Mouse (Mus musculus) heart, postnatal 36 days (tissue): ENCODE measurements around the gene Mtrex. TPM values are rescaled to one million over a fixed set of nuclear protein-coding genes. Genes with fewer than 3 reads are reported as not detected.

ENCODE experiments used
- DNase-seq, 2 experiments: peaks; one replicate each; pipeline ENCODE4 v3.0.0; 2021 to 2022
- intact Hi-C: fragments of 180-260 bp; cut with DNase I; formaldehyde crosslinking; loops from one replicate; pipeline ENCODE4 v1.15.1; 2025
- total RNA-seq, 2 experiments: library from RNA; stranded (reverse); gene quantifications; 2 replicates each; pipeline ENCODE4 v1.2.3; 2021

The Mtrex gene
- total RNA-seq, 2 experiments from 2014 or later, result 26.2 to 27.9 TPM

GRCm38 (mm10) chr13:112871500-112872266 lies 55.5 kb downstream of the Mtrex start:
- intact Hi-C loops, result no loop called here
- DNase-seq, result no peak

GRCm38 (mm10) chr13:112870039-112870690 lies 57.0 kb downstream of the Mtrex start:
- no peak for DNase-seq
- intact Hi-C loops, result no loop called here

- intact Hi-C loops, result loop anchor here (5.0 kb wide), 1 partner anchor 40 kb away; no protein-coding TSS in a partner anchor
These were observed 59.8 kb downstream of the Mtrex start for GRCm38 (mm10) chr13:112867381-112867780.

GRCm38 (mm10) chr13:112866782-112867181 lies 60.4 kb downstream of the Mtrex start:
- no peak for DNase-seq
- intact Hi-C loops, result loop anchor here (5.0 kb wide), 1 partner anchor 41 kb away; no protein-coding TSS in a partner anchor

More at GRCm38 (mm10) chr13:112867381-112867780, 59.8 kb downstream of the Mtrex start:
- DNase-seq, result no peak

DNA sequence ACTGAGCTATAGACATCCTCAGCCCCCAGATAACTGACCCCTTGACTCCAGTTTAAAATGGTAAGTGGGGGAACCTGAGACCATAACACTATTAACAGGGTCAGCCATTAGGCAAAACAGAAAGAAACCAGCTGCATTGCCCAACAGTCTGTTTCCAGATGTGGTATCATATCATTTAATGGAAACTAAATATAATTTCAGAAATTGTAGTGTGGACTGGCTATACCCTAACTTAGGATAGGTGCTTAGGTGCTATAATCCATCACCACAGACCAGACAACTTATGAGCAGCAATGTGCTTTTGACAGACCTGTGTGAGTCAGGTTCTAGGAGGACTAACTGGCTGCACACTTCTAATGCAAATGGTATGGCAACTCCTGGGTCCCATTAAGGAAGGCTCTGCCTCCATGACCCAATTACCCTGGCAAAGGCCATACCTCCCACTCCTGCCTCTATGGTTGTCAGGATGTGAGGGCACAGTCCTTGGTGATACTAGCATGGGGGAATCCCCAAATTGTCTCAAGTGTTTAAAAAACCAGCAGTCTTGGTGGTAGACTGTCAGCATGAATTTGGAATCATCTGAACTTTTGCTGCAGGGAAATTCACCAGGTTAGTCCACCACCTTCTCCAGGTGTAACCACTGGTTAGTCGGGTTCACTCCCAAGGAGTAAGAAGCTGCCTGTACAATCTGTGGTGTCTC lies 64.1 kb downstream of the Mtrex start:
- intact Hi-C loops, result loop anchor here (5.0 kb wide), 1 partner anchor 191 kb away; no protein-coding TSS in a partner anchor

DNA sequence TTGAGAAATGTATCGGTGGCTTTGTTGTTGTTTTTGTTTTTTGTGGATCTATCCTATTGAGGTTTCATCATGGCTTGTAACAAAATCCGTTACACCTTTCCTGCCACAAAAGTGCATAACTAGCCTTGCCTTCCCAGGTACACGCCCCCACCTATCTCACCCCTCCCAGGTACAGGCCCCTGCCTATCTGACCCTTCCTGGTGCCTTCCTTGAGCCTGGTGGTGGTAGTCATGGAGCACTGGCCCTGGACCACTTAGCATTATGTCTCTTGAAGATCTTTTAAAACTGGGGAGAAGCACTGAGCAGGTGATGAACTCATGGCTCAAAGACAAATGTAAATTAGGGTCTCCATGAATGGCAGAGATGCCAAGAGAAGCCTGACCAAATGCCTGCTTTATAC lies 64.9 kb downstream of the Mtrex start:
- intact Hi-C loops, result loop anchor here (5.0 kb wide), 1 partner anchor 190 kb away; no protein-coding TSS in a partner anchor
- no peak for DNase-seq

More for the DNA sequence above, 64.1 kb downstream of the Mtrex start:
- DNase-seq, result no peak

GRCm38 (mm10) chr13:112861825-112862306 lies 65.3 kb downstream of the Mtrex start:
- intact Hi-C loops, result loop anchor here (5.0 kb wide), 1 partner anchor 190 kb away; no protein-coding TSS in a partner anchor
- DNase-seq, result peak; percentile 53 to 54

DNA sequence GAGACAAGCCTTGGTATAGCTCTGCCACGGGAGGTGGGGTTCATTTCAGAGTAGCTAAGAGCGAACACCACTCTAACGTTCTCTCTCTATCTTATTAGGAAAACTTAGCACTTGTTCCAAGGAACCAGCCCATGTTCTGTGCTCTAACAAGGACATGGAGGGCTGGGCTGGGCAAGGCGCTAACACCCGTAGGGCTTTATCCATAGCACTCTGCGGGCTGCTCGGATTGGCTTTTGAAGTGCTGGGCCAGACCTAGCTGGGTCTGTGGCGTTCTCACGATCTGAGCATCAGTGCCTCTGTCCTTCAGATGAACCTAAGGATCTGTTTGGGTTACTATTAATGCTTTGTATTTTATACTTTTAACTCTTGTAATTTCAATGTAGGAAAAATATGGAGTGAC lies 66.3 kb downstream of the Mtrex start:
- DNase-seq, result no peak
- intact Hi-C loops, result loop anchor here (5.0 kb wide), 1 partner anchor 189 kb away; no protein-coding TSS in a partner anchor

DNA sequence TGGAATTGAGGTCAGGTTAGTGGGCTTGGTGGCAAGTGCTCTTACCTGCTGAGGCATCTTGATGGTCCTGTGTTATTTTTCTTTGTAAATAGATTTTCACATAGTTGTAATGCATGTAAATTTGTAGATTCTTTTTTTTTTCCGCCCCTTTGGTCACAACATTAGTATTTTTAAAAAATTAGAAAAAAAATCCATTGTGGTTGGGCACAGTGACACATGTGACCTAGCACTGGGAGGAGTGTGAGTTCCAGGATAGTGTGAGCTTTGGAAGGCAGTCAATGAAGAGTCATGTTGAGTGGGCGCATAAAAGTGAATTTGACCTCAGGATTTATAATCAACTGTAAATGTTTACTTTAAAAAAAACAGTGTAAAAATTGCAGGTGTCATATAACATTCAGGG lies 66.8 kb downstream of the Mtrex start:
- DNase-seq, result no peak
- intact Hi-C loops, result loop anchor here (5.0 kb wide), 1 partner anchor 188 kb away; no protein-coding TSS in a partner anchor

DNA sequence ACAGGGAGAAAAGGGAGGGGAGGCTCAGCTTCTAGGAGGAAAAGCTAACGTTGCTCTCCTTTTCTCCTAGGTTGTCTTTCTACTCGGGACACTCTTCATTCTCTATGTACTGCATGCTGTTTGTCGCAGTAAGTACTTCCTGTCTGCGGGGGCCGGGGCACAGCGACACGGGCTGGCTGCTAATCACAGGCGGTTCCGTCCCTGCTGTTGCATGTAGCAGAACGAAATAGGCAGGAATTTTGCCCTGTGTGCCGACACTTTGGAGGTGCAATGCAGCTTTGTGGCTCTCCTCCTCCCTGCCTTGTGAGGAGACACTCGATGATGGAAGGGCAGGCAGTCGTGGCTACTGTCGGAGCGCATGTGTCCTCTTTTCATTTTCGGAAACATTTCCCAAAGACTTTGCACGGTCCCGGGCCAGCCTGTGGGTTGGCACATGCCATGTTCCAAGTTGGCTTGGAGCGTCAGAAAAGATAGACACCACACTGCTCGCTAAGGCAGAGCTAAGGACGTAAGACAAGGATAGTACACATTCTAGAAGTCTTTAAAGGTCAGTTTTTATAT lies 67.5 kb downstream of the Mtrex start:
- intact Hi-C loops, result loop anchor here (5.0 kb wide), 1 partner anchor 187 kb away; no protein-coding TSS in a partner anchor
- DNase-seq, result no peak

DNA sequence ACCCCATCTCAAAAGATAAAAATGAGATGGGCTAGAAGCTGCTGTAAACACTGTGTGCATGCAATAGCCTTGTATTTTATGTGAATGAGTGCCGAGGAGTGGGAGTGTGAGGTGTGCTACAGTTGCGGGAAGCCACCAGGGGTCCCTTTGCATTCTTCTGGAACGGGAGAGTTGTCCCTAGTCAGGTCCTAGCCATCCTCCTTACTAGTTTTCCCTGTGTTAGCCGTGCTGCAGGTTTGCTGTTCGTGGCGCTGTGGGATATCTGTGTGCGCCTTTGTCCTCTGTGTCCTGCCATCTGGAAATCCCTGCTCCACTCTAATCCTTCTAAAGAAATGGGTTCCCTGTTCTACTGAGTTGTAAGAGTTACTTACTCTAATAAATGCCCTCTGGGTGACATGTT lies 69.3 kb downstream of the Mtrex start:
- no peak for DNase-seq
- intact Hi-C loops, result no loop called here

DNA sequence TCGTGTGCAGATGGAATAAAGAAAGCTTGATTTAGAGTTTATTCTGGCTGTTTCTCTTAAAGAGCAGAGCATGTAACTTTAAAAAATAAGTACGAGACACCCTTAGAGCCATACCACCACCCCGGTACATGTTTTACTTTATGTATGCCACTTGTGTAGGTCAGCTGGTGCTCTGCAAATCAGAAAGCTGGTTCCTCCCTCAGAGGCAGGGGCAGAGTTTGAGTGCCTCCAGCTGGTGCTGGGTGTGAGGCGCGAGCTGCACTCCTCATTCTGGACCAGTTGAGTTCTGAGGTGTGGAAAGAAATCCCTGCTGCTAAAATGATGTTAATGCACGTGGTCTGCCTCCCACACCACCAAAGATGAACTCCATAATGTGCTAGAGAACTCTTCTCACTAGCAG lies 72.8 kb downstream of the Mtrex start:
- DNase-seq, result no peak
- intact Hi-C loops, result no loop called here

DNA sequence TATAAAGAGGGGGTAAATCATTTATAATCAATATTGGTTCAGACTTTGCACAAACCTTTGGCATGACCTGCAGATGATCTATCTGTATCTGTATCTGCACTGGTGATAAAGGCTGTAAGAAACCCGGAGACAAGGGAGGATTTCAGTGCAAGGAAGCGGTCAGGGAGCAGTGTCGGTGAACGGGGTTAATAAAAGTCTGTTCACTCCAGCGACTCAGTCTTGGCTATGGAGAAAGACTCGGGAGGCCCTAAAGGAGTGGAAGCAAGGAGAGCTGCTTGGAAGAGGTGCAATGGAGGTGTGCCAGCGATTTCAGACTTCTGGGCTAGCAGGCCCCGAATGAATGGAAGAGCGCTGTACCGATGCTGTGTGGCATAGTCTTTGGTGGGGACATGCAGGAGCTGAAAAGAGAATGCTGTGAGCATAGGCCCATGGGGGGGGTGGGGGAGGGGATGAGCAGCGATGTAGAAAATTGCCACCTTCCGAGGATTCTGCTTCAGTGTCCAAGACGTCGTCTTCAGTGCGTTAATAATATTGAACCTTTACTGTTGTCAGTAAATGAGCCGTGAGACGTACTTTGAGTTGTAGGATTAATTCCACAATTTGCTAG lies 73.4 kb downstream of the Mtrex start:
- no peak for DNase-seq
- intact Hi-C loops, result no loop called here

DNA sequence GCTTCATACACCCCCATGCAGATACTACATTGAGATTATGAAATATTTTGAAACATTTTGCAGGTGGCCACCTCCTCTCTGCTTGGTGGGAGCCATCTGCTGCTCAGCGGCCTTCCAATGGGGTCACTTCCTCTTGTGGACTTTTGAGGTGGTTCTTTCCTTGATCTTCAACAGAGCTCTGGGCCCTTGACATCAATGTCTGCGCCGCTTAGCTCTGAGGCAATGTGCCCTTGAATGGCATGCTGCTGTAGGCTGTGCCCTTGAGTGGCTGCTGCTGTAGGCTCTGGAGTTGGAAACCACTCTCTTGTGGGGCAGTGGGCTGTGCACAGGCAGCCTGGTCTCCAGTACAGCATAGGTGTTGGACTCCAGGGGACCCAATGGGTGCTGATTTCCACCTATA lies 81.3 kb downstream of the Mtrex start:
- intact Hi-C loops, result no loop called here
- no peak for DNase-seq

- intact Hi-C loops, result no loop called here
These were observed 86.7 kb downstream of the Mtrex start for GRCm38 (mm10) chr13:112840241-112841087.

DNA sequence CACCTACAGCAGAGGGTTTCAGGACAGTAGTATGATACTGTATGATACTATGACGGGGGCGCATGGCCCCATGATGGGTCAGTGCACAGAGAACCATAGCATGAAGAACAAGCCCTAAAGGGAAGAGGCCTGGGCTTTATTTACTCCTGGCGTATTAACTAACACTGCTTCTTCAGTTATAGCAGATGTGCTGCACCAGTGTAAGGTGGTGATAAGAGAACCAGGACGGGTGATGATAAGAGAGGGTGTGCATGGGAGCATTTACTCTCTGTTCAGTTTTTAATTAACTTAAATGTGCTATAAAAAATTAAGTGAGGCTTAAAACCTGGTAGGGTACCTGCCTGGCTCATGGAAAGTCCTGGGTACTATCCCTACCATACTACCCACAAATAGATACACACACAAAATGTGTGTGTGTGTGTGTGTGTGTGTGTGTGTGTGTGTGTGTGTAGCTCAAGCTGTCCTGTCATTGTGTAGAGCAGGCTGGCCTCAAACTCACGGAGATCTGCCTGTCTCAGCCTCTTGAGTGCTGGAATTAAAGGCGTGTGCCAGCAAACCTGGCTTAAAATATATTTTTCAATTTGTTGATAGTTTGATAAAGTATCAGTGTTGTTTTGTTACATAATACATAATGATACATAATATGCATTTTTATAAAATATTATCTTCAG lies 88.5 kb downstream of the Mtrex start:
- intact Hi-C loops, result no loop called here
- no peak for DNase-seq

More at GRCm38 (mm10) chr13:112840241-112841087, 86.7 kb downstream of the Mtrex start:
- DNase-seq, result no peak

DNA sequence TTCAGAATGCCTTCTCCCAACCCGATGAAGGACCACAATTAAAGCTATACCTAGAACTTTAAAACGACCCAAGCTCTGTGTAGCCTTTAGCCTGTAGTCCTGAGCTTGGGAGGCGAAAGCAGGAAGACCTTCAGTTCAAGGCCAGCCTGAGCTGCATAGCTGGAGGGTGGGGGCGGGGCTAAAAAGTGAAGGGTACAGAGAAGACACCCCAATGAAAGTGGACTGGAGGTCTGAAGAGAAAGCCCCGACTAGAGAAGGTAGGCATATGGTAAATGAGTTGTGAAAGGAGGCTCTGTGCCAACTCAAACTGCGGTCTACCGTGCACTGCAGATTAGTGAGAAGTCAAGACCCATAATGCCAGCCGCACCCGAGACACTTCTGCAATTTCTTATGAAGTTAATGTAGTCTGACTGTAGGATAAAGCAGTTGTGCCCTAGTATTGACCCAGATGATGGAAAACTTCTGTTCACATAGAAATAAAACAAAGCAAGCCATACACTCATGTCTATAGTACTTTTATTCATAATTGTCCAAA lies 89.5 kb downstream of the Mtrex start:
- intact Hi-C loops, result no loop called here

GRCm38 (mm10) chr13:112836951-112837350 lies 90.2 kb downstream of the Mtrex start:
- DNase-seq, result no peak
- intact Hi-C loops, result no loop called here

More for the DNA sequence above, 89.5 kb downstream of the Mtrex start:
- DNase-seq, result no peak
